Mouse (Mus musculus): ENCODE measurements at regions not wholly inside any gene's neighbourhood (a gene's known extent, or its start where the extent isn't known, plus 50 kb on each side); places are given as distances from the start of the nearest gene placed in this dataset.

DNA sequence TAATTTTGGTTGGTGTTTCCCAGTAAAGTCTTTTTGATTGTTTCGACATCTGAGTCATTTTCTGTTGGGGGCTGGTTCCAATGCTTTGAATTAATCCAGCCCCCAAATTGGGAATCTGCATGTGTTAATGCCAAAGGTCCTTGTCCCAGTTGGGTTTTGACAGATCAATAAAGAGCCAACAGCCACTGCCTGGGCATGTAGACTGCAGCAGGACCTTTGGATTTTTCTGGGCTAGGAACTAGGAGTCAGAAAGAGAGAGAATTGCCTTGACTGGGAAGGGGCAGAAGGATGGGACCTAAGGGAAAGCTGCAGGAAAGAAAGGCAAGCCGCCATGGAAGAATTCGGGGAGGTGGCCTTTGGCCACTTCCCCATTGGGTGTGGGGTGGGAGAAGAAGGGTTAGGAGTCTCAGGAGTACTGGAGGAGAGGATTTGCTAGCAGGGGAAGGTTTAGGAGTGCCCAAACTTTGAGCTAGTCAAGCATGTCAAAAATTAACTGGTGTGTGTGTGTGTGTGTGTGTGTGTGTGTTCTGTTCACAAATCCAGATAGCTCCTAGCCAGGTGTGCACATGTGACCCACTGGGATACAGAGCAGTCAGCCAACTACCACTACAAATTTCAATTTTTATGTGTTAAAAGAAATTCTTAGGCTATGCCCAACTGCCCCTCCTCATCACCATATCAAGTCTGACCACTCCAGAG is 51.0 kb upstream of the Pde7b start:
- intact Hi-C loops (cut with DNase I): no loop called here
- no peaks in the 10 kb centered on the region for H3K36me3 ChIP-seq (ENCODE audit: control insufficient read depth, insufficient read depth, low read length)
- WGBS: 91% methylated on average over 3 of the region's 3 CpGs
- no peaks in the 10 kb centered on the region for H3K79me2 ChIP-seq (replicated peaks; ENCODE audit: control insufficient read depth, insufficient read depth, low read length)
- no peak overlapping the region for H3K9ac ChIP-seq (ENCODE audit: low read depth, low read length)
- no peak for DNase-seq
- H3K4me3 ChIP-seq: no peak overlapping the region
- no peak for TF ChIP-seq EP300 (IDR thresholded peaks at IDR 0.05; ENCODE audit: insufficient read depth, low read depth, low read length)
- TF ChIP-seq POLR2A (IDR thresholded peaks at IDR 0.05; ENCODE audit: insufficient read depth, low read depth, low read length): no peak
- no peak for TF ChIP-seq CTCF (IDR thresholded peaks at IDR 0.05)
- peaks cover 2% of the 10 kb centered on the region for H3K4me1 ChIP-seq (ENCODE audit: control insufficient read depth, insufficient read depth, low read length)
- no peak overlapping the region for H3K27ac ChIP-seq
- H3K27me3 ChIP-seq (ENCODE audit: control insufficient read depth, insufficient read depth, low read length): no peaks in the 10 kb centered on the region
